Mouse (Mus musculus) embryonic fibroblast, embryonic 13.5 days (primary cell): ENCODE results near the gene Il2rb.

Experiments
- CTCF ChIP-seq: IDR thresholded peaks from 2 replicates; pipeline ENCODE4 v1.5.1; 2011; ENCODE audit warnings: mild to moderate bottlenecking, control low read depth, low read length, moderate library complexity, borderline replicate concordance; ENCODE audit not compliant: insufficient read depth
- POLR2A ChIP-seq: IDR thresholded peaks from 2 replicates; pipeline ENCODE4 v1.6.1; 2011; ENCODE audit warnings: low read depth, mild to moderate bottlenecking, control low read depth, low read length, moderate library complexity

GRCm38 (mm10) chr15:78532566-78533345 lies 37.7 kb upstream of the Il2rb start:
- no peak for TF ChIP-seq POLR2A
- TF ChIP-seq CTCF = no peak
